Mouse (Mus musculus) layer of hippocampus, postnatal 25 days (tissue): ENCODE results near the gene Rtl5. TPM values are rescaled to one million over a fixed set of nuclear protein-coding genes. Genes with fewer than 3 reads are reported as not detected.
"Not testable (repeated sequence)": the region's sequence is repeated elsewhere in the genome, so short reads cannot be mapped to it uniquely, and the experiment has no call there.

Experiments used
- DNase-seq, 2 experiments: peaks; one replicate each; pipeline ENCODE4 v3.0.0; 2022; ENCODE audit warnings: mixed read lengths in 2 of 2, low spot score in 1 of 2; ENCODE audit errors: extremely low spot score in 1 of 2
- total RNA-seq, 2 experiments: library from RNA; stranded (reverse); gene quantifications; 2 replicates each; pipeline ENCODE4 v1.2.3; 2021

The Rtl5 gene
- 1 to 10 TPM; 8.0 to 9.5 TPM for total RNA-seq

- peak; percentile 40 to 44 for DNase-seq
These were observed at the start of gene Rtl5 for GRCm38 (mm10) chrX:102070591-102071471. Rtl5 (minus strand) TSS chrX:102071304.

GRCm38 (mm10) chrX:102119042-102119864 lies 48.1 kb upstream of the Rtl5 start, which contains the start of gene Pin4:
Pin4 (plus strand) TSS chrX:102119447.
- peak; percentile 62 to 76 for DNase-seq

- DNase-seq: no peak
These were observed 44.6 kb upstream of the Rtl5 start for GRCm38 (mm10) chrX:102115676-102116075.

- DNase-seq: not testable (repeated sequence)
These were observed 38.2 kb upstream of the Rtl5 start for GRCm38 (mm10) chrX:102109349-102109748.

- not testable (repeated sequence) for DNase-seq
These were observed 32.7 kb upstream of the Rtl5 start for GRCm38 (mm10) chrX:102103830-102104229.

DNA sequence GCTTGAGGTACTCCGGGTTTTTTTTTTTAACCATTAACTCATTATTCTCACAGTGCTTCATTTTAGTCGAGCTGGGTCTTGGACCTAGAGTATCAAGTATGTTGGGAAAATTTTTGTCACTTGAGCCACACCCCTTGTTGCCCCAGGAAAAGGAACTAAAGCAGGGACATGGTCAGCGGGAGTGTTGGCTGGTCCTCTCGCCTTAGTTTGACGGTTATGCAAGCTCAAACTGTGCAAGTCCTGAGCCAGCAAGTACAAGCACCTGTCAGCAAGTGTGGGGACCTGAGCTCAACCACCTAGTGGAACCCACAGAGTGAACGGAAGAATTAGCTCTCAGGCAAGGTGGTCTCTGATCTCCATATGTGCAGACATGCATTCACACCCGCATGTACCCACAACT lies 30.8 kb upstream of the Rtl5 start:
- no peak for DNase-seq

GRCm38 (mm10) chrX:102094381-102094904 lies 23.3 kb upstream of the Rtl5 start:
- DNase-seq: no peak

DNA sequence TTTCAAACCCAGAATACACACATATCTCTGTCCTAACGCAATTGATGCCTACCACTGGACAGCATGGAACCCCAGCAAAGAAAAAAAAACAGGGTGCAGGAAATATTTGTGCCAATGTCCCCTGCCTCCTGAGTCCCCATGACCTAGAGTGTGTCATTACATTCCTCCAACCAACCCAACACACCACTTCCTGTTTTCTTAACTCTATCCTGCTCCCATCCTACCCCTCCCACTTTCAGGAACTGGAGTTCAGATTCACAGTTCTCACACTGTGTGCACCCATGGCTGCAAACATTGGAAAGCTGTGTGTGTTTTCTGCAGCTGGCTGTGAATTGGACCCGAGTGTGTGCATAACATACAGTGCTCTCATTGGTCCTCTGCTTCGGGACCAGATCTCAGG lies 19.5 kb upstream of the Rtl5 start:
- DNase-seq: no peak

- no peak for DNase-seq
These were observed 14.8 kb upstream of the Rtl5 start for GRCm38 (mm10) chrX:102085798-102086443.

GRCm38 (mm10) chrX:102082340-102082739 lies 11.2 kb upstream of the Rtl5 start:
- no peak for DNase-seq

- DNase-seq: no peak
These were observed 10.6 kb upstream of the Rtl5 start for GRCm38 (mm10) chrX:102081573-102082279.

- no peak for DNase-seq
These were observed 10.0 kb upstream of the Rtl5 start for GRCm38 (mm10) chrX:102081076-102081475.

DNA sequence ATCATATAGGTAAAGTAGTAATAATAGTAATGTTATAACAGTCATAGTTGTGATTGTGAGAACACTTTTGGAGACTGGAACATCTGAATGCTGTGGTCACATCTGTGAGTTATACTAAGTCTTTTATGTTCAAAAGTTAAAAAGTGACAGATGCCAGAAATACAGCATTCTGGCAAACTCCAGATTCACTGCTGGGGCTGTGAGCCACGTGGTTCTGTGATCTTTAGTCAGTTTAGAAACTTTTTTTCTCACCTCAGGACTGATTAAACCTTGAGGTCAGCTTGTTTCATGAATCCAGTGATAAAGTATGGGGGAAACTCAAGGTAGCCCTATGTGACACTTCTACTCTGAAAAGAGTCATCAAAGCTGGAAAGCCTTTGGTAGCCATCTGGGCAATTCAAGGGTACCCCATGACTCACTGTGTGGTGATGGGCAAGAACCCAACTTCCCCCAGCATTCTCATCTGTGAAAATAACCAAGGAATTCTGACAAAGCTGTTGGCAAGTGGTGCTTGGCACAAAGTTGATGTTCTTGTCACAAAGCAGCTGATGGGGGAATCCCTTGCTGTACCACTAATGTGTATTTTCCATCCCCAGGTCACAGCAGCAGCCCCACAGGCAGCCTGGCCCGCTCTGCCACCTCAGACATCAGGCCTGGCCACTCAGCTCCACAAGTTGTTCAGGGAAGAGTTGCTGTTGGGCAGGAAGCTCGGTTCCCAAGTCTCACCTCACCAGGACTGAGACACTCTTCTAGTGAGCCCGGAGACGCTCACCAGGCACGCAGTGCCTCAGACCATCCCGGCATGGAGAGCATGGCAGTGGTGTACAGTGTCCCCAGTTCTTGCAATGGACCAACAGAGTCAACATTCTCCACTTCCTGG lies 6.0 kb upstream of the Rtl5 start:
- no peak for DNase-seq

GRCm38 (mm10) chrX:102075158-102075557 lies 4.1 kb upstream of the Rtl5 start:
- DNase-seq: no peak

DNA sequence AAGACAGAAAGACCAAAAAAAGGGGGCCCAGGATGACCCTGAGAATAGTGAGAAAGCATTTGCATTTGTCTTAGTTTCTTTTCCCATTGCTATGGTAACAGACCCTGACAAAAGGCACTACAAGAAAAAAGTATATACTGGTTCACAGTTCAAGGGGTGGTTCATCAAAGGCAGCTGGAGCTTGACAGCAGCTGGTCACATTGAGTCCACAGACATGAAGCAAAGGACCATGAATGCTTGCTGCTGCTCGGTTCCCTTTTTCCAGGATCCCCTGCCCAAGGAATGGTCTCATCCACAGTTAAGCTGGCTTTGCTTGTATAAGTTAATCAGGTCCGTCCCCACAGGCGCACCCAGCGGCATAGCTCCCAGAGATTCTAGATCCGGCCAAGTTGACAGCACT lies 3.3 kb upstream of the Rtl5 start:
- no peak for DNase-seq

DNA sequence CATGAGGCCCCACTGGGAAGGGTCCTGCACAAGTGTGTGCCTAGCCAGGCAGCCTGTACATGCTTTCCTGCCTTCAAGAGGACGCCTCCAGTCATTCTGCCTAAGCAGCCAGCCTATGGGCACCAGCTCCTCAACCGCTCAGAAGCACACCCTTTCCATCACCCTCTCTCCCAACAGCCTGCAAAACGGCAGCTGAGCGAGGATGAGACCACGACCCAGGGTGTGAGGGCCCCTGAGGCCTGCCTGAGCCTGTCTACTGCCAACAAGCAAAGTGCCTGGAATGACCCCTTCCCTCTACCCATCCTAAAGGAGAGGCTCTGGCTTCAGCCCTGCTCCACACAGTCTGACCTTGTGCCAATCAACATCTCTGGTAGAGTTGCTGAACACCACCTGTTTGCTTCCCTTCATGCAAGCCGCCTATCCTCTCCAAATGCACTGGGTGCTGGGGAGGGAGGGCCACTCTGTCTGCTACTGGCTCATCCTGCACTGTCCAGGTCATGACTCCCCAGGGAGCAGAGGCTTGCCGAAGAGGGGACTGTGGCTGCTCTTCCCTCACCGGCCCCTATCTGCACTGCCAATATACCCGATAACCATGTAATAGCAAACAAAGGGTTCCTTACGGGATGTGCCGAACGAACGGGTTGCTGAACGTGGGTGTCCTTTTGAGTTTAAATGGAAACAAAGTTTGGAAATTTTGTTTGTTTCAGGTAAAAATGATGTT lies 2.7 kb upstream of the Rtl5 start:
- no peak for DNase-seq

DNA sequence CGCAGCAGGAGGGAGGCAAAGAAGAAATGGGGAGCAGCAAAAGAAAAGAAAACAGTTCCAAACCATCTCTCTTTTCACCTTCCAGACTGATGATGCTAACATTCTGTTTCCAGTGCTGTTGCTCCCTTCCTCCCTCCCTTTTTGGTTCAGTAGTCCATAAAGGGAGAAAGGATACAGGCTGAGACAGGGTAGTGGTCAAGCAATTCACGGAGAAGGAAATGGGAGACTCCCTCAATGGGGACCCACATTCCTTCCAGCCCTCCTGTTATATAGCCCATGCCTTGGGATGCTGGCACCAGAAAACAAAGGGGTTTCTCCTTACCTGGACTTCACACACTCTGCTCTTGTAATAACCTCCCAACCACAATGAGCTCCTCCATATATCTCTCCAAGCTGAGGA lies 413 bp upstream of the Rtl5 start:
- DNase-seq: no peak

DNA sequence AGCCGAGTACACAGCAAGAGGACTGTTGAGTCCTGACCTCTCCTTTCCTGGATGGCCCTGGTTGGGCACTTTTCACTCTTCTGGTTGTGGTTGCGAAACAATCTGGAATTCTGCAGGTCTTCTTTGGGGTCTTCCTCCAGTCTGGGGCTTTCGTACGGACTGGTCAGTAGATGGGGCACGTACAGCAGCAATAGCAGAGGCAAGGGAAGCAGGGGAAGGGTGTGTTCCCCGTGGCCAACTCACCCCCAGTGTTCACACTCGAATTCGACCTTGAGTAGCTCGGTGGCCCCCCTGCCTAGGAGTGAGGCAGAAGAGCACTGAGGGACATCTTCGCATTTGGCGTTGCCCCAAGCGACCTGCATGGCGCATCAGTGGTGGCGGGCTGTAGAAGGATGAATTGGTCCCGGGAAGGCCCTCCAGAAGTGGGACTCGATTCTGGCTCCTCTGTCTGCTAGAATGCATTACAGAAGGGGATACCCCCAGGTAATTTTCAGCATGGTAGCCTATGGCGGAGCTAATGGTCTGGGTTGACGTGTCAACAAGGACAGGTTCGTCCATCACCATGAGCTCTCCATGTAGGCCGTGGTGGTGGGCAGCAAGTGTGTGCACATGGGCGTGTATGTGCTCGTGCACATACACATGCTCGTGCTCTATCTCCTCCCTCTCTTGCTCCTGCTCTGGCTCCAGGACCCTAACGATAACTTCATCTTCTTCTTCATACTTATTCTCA lies 2.1 kb downstream of the Rtl5 start:
- DNase-seq: no peak
